10 mouse cellular contexts compared by ENCODE assay signal in genomic region chr8:111469013-111469412, GRCm38 (mm10). TPM values are rescaled to one million over a fixed set of nuclear protein-coding genes. Genes with fewer than 3 reads are reported as not detected.
A peak's percentile ranks its signal among the peaks of the same experiment; 100 is the strongest.
DNase-seq lines count a peak whose midpoint lies in the region; ATAC-seq and TF ChIP-seq lines count a peak whose summit lies in the region.
"Had no signal": no experiment of that assay in that cellular context is flagged by ENCODE, and none has a peak within 500 bp of the region (broad histone marks: within the 10 kb centered on the region; RNA-seq: fewer than 3 reads in every experiment).

No protein-coding gene starts in this region.

- H3K4me3 ChIP-seq in heart, embryonic 13.5 days, result no peak overlapping the region
- no peak overlapping the region for H3K4me3 ChIP-seq in lung, postnatal 0 days (ENCODE audit: low read depth, low read length)
- H3K4me3 ChIP-seq in lung, adult 2 months (replicated peaks; ENCODE audit: extremely low read depth, low read depth, low read length), result no peak overlapping the region
- no peak overlapping the region for H3K4me3 ChIP-seq in midbrain, embryonic 15.5 days
- H3K4me3 ChIP-seq: liver, embryonic 15.5 days had no signal

- no peak overlapping the region for H3K9ac ChIP-seq in heart, embryonic 13.5 days
- H3K9ac ChIP-seq in lung, postnatal 0 days (replicated peaks; ENCODE audit: low read depth), result no peak overlapping the region
- H3K9ac ChIP-seq in midbrain, embryonic 15.5 days, result no peak overlapping the region
- H3K9ac ChIP-seq: liver, embryonic 15.5 days had no signal

- ATAC-seq in heart, embryonic 13.5 days (ENCODE audit: extremely low read depth, insufficient number of reproducible peaks, low FRiP score, low TSS enrichment), result no peak
- ATAC-seq in lung, postnatal 0 days, result no peak
- no peak for ATAC-seq in midbrain, embryonic 15.5 days (replicated peaks)

- H3K4me1 ChIP-seq in heart, embryonic 13.5 days, result peaks cover 20% of the 10 kb centered on the region
- H3K4me1 ChIP-seq in lung, postnatal 0 days (ENCODE audit: insufficient read depth, low read depth, low read length), result no peaks in the 10 kb centered on the region
- no peaks in the 10 kb centered on the region for H3K4me1 ChIP-seq in lung, adult 2 months (ENCODE audit: control insufficient read depth, insufficient read depth, low read length)
- H3K4me1 ChIP-seq in midbrain, embryonic 15.5 days, result peaks cover 12% of the 10 kb centered on the region
- H3K4me1 ChIP-seq: liver, embryonic 15.5 days had no signal

- no peaks in the 10 kb centered on the region for H3K9me3 ChIP-seq in heart, embryonic 13.5 days
- no peaks in the 10 kb centered on the region for H3K9me3 ChIP-seq in lung, postnatal 0 days (ENCODE audit: low read length)
- H3K9me3 ChIP-seq in midbrain, embryonic 15.5 days, result no peaks in the 10 kb centered on the region
- H3K9me3 ChIP-seq: liver, embryonic 15.5 days had no signal

- DNase-seq in heart, adult 9 months (ENCODE audit: low spot score in 2 of 2), result no peak
- peak; percentile 9 for DNase-seq in lung, postnatal 0 days (ENCODE audit: low spot score)
- DNase-seq in lung, adult 2 months, result no peak
- DNase-seq in fat pad, adult 2 months (ENCODE audit: extremely low read depth, low read depth, low spot score), result peak; percentile 73
- DNase-seq in ovary, adult 18-20 months (ENCODE audit: low spot score), result no peak
- no peak for DNase-seq in frontal cortex, postnatal 14 days (ENCODE audit: low spot score in 2 of 2)
- DNase-seq: heart, postnatal 4 days had no signal

- TF ChIP-seq POLR2A in lung, adult 2 months (IDR thresholded peaks at IDR 0.05; ENCODE audit: borderline replicate concordance, extremely low read depth, low read depth, low read length), result no peak

- no peaks in the 10 kb centered on the region for H3K27me3 ChIP-seq in heart, embryonic 13.5 days (replicated peaks)
- H3K27me3 ChIP-seq in lung, postnatal 0 days (replicated peaks; ENCODE audit: insufficient read depth, low read length), result no peaks in the 10 kb centered on the region
- no peaks in the 10 kb centered on the region for H3K27me3 ChIP-seq in midbrain, embryonic 15.5 days (replicated peaks)
- H3K27me3 ChIP-seq: liver, embryonic 15.5 days had no signal

- no peak for TF ChIP-seq EP300 in lung, postnatal 0 days (IDR thresholded peaks at IDR 0.05)

- 0 out of 2 replicates have a peak overlapping the region, but pooled peaks have one; percentile 0 for H3K27ac ChIP-seq in heart, embryonic 13.5 days (replicated peaks)
- no peak overlapping the region for H3K27ac ChIP-seq in lung, postnatal 0 days (ENCODE audit: low read length)
- peak overlapping the region; percentile 35; the same call in 1 of the 2 replicates for H3K27ac ChIP-seq in midbrain, embryonic 15.5 days
- H3K27ac ChIP-seq: liver, embryonic 15.5 days had no signal

- no peak overlapping the region for H3K4me2 ChIP-seq in heart, embryonic 13.5 days
- no peak overlapping the region for H3K4me2 ChIP-seq in lung, postnatal 0 days (replicated peaks; ENCODE audit: low read depth, low read length)
- no peak overlapping the region for H3K4me2 ChIP-seq in midbrain, embryonic 15.5 days
- H3K4me2 ChIP-seq: liver, embryonic 15.5 days had no signal

- TF ChIP-seq CTCF in lung, postnatal 0 days (IDR thresholded peaks at IDR 0.05), result no peak
- no peak for TF ChIP-seq CTCF in lung, adult 2 months (IDR thresholded peaks at IDR 0.05; ENCODE audit: insufficient read depth, low read length)

- WGBS in heart, embryonic 13.5 days, result 58% methylated on average over 6 of the region's 6 CpGs
- 50% methylated on average over 6 of the region's 6 CpGs for whole genome bisulfite sequencing in lung, postnatal 0 days
- WGBS in lung, adult 2 months, result 56% methylated on average over 6 of the region's 6 CpGs
- 39% methylated on average over 6 of the region's 6 CpGs for WGBS in midbrain, embryonic 15.5 days

- peaks cover 35% of the 10 kb centered on the region for H3K36me3 ChIP-seq in heart, embryonic 13.5 days
- 0 out of 2 replicates have a peak, but pooled peaks cover 4% of the 10 kb centered on the region for H3K36me3 ChIP-seq in lung, postnatal 0 days (ENCODE audit: insufficient read depth, low read length)
- no peaks in the 10 kb centered on the region for H3K36me3 ChIP-seq in midbrain, embryonic 15.5 days (replicated peaks)

RNA-seq across cellular contexts. Expression of gene Wdr59, which starts 52.9 kb away (rescaled TPM):
- polyA plus RNA-seq in heart, embryonic 13.5 days (2015; fragmentation: Nextera tagmentation; extraction: Ambion mirVana), result 3.6 and 4.3 TPM in 2 replicates
- polyA plus RNA-seq in lung, postnatal 0 days (2015; fragmentation: Nextera tagmentation; extraction: Ambion mirVana), result 2.3 and 2.9 TPM in 2 replicates
- polyA plus RNA-seq in lung, adult 2 months (2012; rRNA removed), result 6.7 and 8.9 TPM in 2 replicates
- polyA plus RNA-seq in midbrain, embryonic 15.5 days (2015; fragmentation: Nextera tagmentation; extraction: Ambion mirVana), result 6.8 and 8.3 TPM in 2 replicates

Comparison
In these comparisons a context has a peak if more than half of its experiments do, and no peak if none do; other contexts are left out.
1. DNase-seq: peak in lung, postnatal 0 days (single experiment) and fat pad, adult 2 months (single experiment); none in heart, adult 9 months (0 of 2), lung, adult 2 months (single experiment), ovary, adult 18-20 months (single experiment) and frontal cortex, postnatal 14 days (0 of 2).